Mouse (Mus musculus) megakaryocyte, embryonic 14.5 days (primary cell): Measurements from ENCODE around the gene Fbln5.

Experiments used
- FLI1 ChIP-seq: IDR thresholded peaks from 2 replicates; pipeline ENCODE4 v1.6.1; 2012; ENCODE audit warnings: low read length, inconsistent platforms, mixed read lengths
- GATA1 ChIP-seq: IDR thresholded peaks from 3 replicates; pipeline ENCODE4 v1.6.1; 2012; ENCODE audit warnings: mixed read lengths, low read length, inconsistent platforms, borderline replicate concordance

GRCm38 (mm10) chr12:101789767-101790166 is 29.1 kb downstream of the Fbln5 start:
- no peak for TF ChIP-seq GATA1
- no peak for TF ChIP-seq FLI1
